Mouse (Mus musculus) CH12.LX (cell line): ENCODE measurements around the gene Scaf4. TPM values are rescaled to one million over a fixed set of nuclear protein-coding genes. Genes with fewer than 3 reads are reported as not detected.

Source experiments
- DNase-seq: peaks from one replicate; pipeline ENCODE4 v3.0.0-alpha.2; 2013; ENCODE audit errors: extremely low read depth
- H3K27ac ChIP-seq: 2 replicates; pipeline ENCODE4 v1.5.1; 2012; ENCODE audit warnings: low read depth, mild to moderate bottlenecking, control low read depth, moderate library complexity; ENCODE audit not compliant: insufficient read depth
- H3K27me3 ChIP-seq: replicated peaks from 2 replicates; pipeline ENCODE3; 2012; ENCODE audit warnings: inconsistent platforms
- H3K36me3 ChIP-seq, 2 experiments: replicated peaks in 1 of 2; 2 replicates each; pipeline versions ENCODE3 to v1.6.1; 2012; ENCODE audit warnings: inconsistent platforms in 1 of 2, low read length in 1 of 2, mild to moderate bottlenecking in 1 of 2, mixed read lengths in 1 of 2, moderate library complexity in 1 of 2; ENCODE audit not compliant: control insufficient read depth in 1 of 2, insufficient read depth in 1 of 2
- H3K4me1 ChIP-seq, 2 experiments: 2 replicates each; pipeline ENCODE4 v1.6.1; 2012; ENCODE audit warnings: inconsistent platforms in 1 of 2, moderate library complexity in 1 of 2; ENCODE audit not compliant: insufficient read depth in 2 of 2, control insufficient read depth in 1 of 2
- H3K4me2 ChIP-seq: 2 replicates; pipeline ENCODE4 v1.6.1; 2012; ENCODE audit warnings: low read depth, mild to moderate bottlenecking, control low read depth; ENCODE audit not compliant: poor library complexity, insufficient read depth, severe bottlenecking
- H3K4me3 ChIP-seq, 3 experiments: fragments of 150-350 bp in 1 of 3; sonication (generic) in 1 of 3; replicated peaks in 1 of 3; 2 replicates each; pipeline versions ENCODE3 to v1.5.1; 2011 to 2012; ENCODE audit warnings: low read depth in 2 of 3, low read length in 2 of 3, mild to moderate bottlenecking in 2 of 3, moderate library complexity in 2 of 3, control low read depth in 1 of 3, improper control_type of control experiment in 1 of 3, inconsistent platforms in 1 of 3, mixed read lengths in 1 of 3; ENCODE audit not compliant: poor library complexity in 1 of 3
- H3K79me2 ChIP-seq: replicated peaks from 2 replicates; pipeline ENCODE4 v1.6.1; 2012; ENCODE audit warnings: mild to moderate bottlenecking, moderate library complexity; ENCODE audit not compliant: control insufficient read depth, poor library complexity, insufficient read depth, severe bottlenecking; ENCODE audit errors: extremely low read depth
- H3K9ac ChIP-seq: 2 replicates; pipeline ENCODE4 v1.6.1; 2012; ENCODE audit warnings: low read depth, mild to moderate bottlenecking, control low read depth, moderate library complexity; ENCODE audit not compliant: insufficient read depth
- H3K9me3 ChIP-seq: replicated peaks from 2 replicates; pipeline ENCODE3; 2012; ENCODE audit warnings: low read length, inconsistent platforms, mixed read lengths
- CHD1 ChIP-seq: IDR thresholded peaks from 2 replicates; pipeline ENCODE4 v1.6.1; 2012; ENCODE audit warnings: low read depth, low read length, improper control_type of control experiment, inconsistent platforms
- E2F4 ChIP-seq: IDR thresholded peaks from 2 replicates; pipeline ENCODE4 v1.6.1; 2011; ENCODE audit warnings: low read depth, low read length, improper control_type of control experiment; ENCODE audit not compliant: insufficient replicate concordance
- ELF1 ChIP-seq: IDR thresholded peaks from 2 replicates; pipeline ENCODE4 v1.6.1; 2014; ENCODE audit warnings: low read depth, mild to moderate bottlenecking, inconsistent platforms, low read length, improper control_type of control experiment
- EP300 ChIP-seq: IDR thresholded peaks from 2 replicates; pipeline ENCODE4 v1.6.1; 2011; ENCODE audit warnings: low read length, improper control_type of control experiment
- ETS1 ChIP-seq: conservative IDR thresholded peaks from 2 replicates; pipeline ENCODE4 v1.6.1; 2012; ENCODE audit warnings: low read depth, mild to moderate bottlenecking, inconsistent platforms, low read length, improper control_type of control experiment, moderate library complexity
- HCFC1 ChIP-seq: IDR thresholded peaks from 2 replicates; pipeline ENCODE4 v1.6.1; 2012; ENCODE audit warnings: low read depth, mild to moderate bottlenecking, inconsistent platforms, low read length, improper control_type of control experiment
- JUND ChIP-seq: conservative IDR thresholded peaks from 2 replicates; pipeline ENCODE4 v1.6.1; 2011; ENCODE audit warnings: low read depth, low read length, improper control_type of control experiment
- KAT2A ChIP-seq: IDR thresholded peaks from 2 replicates; pipeline ENCODE4 v1.6.1; 2012; ENCODE audit warnings: low read length, improper control_type of control experiment, inconsistent platforms; ENCODE audit not compliant: insufficient replicate concordance
- MAFK ChIP-seq: IDR thresholded peaks from 2 replicates; pipeline ENCODE4 v1.6.1; 2011; ENCODE audit warnings: low read length, improper control_type of control experiment; ENCODE audit not compliant: insufficient replicate concordance
- MAX ChIP-seq: IDR thresholded peaks from 2 replicates; pipeline ENCODE4 v1.6.1; 2011; ENCODE audit warnings: low read length, improper control_type of control experiment
- MAZ ChIP-seq: IDR thresholded peaks from 2 replicates; pipeline ENCODE4 v1.6.1; 2012; ENCODE audit warnings: low read depth, mild to moderate bottlenecking, inconsistent platforms, low read length, improper control_type of control experiment, moderate library complexity
- MXI1 ChIP-seq: IDR thresholded peaks from 2 replicates; pipeline ENCODE4 v1.6.1; 2011; ENCODE audit warnings: mild to moderate bottlenecking, low read depth, low read length, improper control_type of control experiment
- NELFE ChIP-seq: IDR thresholded peaks from 2 replicates; pipeline ENCODE4 v1.6.1; 2011; ENCODE audit warnings: low read depth, low read length, improper control_type of control experiment
- POLR2A ChIP-seq: IDR thresholded peaks from 2 replicates; pipeline ENCODE4 v1.6.1; 2011; ENCODE audit warnings: low read depth, mild to moderate bottlenecking, improper control_type of control experiment, low read length
- POLR2AphosphoS2 ChIP-seq: IDR thresholded peaks from 2 replicates; pipeline ENCODE4 v1.6.1; 2011; ENCODE audit warnings: low read depth, low read length, improper control_type of control experiment
- SMC3 ChIP-seq: IDR thresholded peaks from 2 replicates; pipeline ENCODE4 v1.6.1; 2011; ENCODE audit warnings: low read depth, low read length, improper control_type of control experiment
- TCF12 ChIP-seq: IDR thresholded peaks from 2 replicates; pipeline ENCODE4 v1.6.1; 2014; ENCODE audit warnings: low read depth, mild to moderate bottlenecking, inconsistent platforms, low read length, improper control_type of control experiment
- UBTF ChIP-seq: IDR thresholded peaks from 2 replicates; pipeline ENCODE4 v1.6.1; 2012; ENCODE audit warnings: low read depth, mild to moderate bottlenecking, inconsistent platforms, low read length, improper control_type of control experiment, moderate library complexity
- dilution Hi-C: fragments of 300-500 bp; cut with MboI; formaldehyde crosslinking; loops from 2 replicates; pipeline ENCODE4 v1.14.3; 2020; ENCODE audit warnings: low sequenced_read_pairs; ENCODE audit not compliant: extremely low pct_unique_long_range_greater_than_20kb, extremely low pct_ligation_motif_present
- in situ Hi-C: fragments of 300-500 bp; cut with MboI; formaldehyde crosslinking; loops from 3 replicates; pipeline ENCODE4 v1.14.3; 2019; ENCODE audit warnings: low sequenced_read_pairs, low pct_ligation_motif_present, low pct_unique_long_range_greater_than_20kb, mixed read lengths
- polyA plus RNA-seq: library from polyadenylated mRNA; unstranded; fragments of >175 nt; gene quantifications from 2 replicates; pipeline ENCODE4 v1.2.1, GENCODE M21; 2012; ENCODE audit warnings: low read depth; ENCODE audit not compliant: insufficient read length
- total RNA-seq, 2 experiments: library from RNA; depleted of rRNA; stranded (reverse); fragments of 300-350 nt in 1 of 2; fragments of >200 nt in 1 of 2; gene quantifications; 2 replicates each; pipeline ENCODE4 v1.2.3; 2012 to 2014

Gene Scaf4
- total and polyA plus RNA-seq, 3 experiments: 6.0 to 60.4 (median 17.5) TPM

DNA sequence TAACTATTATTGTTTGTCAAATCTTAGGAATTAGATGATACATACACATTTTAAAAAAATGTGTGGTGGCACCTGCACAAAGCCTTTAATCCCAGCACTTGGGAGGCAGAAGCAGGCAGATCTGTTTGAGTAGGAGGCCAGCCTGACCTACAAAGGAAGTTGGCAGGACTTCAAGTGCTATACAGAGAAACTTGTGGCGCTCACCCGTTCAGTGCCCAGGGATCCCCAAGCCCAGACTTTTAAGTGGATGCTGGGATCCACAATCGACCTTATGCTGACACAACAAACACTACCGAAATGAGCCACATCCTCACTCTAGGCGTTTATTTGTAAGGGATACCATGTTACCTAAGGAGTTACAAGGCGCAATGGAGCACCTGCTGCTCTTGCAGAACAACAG is 8.8 kb downstream of the Scaf4 start:
- no peak for TF ChIP-seq EP300
- no peak for TF ChIP-seq MAFK
- TF ChIP-seq MXI1: no peak
- TF ChIP-seq UBTF: no peak
- TF ChIP-seq ETS1: no peak
- no peak for TF ChIP-seq ELF1
- no peak for TF ChIP-seq E2F4
- no peak for TF ChIP-seq TCF12
- TF ChIP-seq POLR2AphosphoS2: no peak
- no peak for TF ChIP-seq MAX
- TF ChIP-seq CHD1: no peak
- TF ChIP-seq KAT2A: no peak
- no peak for TF ChIP-seq POLR2A
- no peak for TF ChIP-seq NELFE
- in situ Hi-C loops: no loop called here
- peaks cover 0 to 27% of the 10 kb centered on the region in 2 experiments for H3K36me3 ChIP-seq
- H3K27me3 ChIP-seq: no peaks in the 10 kb centered on the region
- no peak overlapping the region for H3K9ac ChIP-seq
- dilution Hi-C loops: no loop called here
- peaks cover 78% of the 10 kb centered on the region for H3K79me2 ChIP-seq
- H3K4me2 ChIP-seq: no peak overlapping the region
- H3K4me1 ChIP-seq: peaks cover 5 to 54% of the 10 kb centered on the region in 2 experiments
- DNase-seq: no peak
- H3K27ac ChIP-seq: no peak overlapping the region
- H3K9me3 ChIP-seq: no peaks in the 10 kb centered on the region
- no peak overlapping the region for H3K4me3 ChIP-seq

DNA sequence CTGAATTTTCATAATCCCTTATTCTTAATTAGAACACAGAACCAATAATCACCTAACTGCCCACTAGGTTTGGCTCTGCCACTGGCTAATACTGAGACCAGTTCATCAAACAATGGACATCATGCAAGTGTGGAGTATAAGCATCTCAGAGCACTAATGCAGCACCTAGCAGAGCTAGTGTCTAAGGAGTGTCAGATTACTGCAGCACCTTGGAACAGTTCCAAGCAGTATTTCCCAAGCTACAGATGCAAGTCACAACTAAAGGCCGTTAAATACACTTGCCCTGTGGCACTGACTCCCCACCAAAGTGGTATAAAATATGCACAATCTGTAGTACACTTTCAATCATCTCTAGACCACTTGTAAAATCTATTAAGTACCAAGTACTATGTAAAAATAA is 17.7 kb downstream of the Scaf4 start:
- no peak overlapping the region for H3K4me3 ChIP-seq
- H3K4me2 ChIP-seq: no peak overlapping the region
- H3K36me3 ChIP-seq: peaks cover 5 to 49% of the 10 kb centered on the region in 2 experiments
- in situ Hi-C loops: no loop called here
- no peaks in the 10 kb centered on the region for H3K27me3 ChIP-seq
- TF ChIP-seq JUND: no peak
- no peak for TF ChIP-seq HCFC1
- TF ChIP-seq MAZ: no peak
- TF ChIP-seq SMC3: no peak
- no peak for TF ChIP-seq ELF1
- no peak for TF ChIP-seq MAFK
- TF ChIP-seq ETS1: no peak
- TF ChIP-seq POLR2AphosphoS2: no peak
- TF ChIP-seq, all 38 proteins: peak for 0
- H3K4me1 ChIP-seq: peaks cover 0 to 21% of the 10 kb centered on the region in 2 experiments; a peak in 2 of 4 replicates
- H3K79me2 ChIP-seq: peaks cover 52% of the 10 kb centered on the region
- dilution Hi-C loops: no loop called here
- no peaks in the 10 kb centered on the region for H3K9me3 ChIP-seq
- H3K9ac ChIP-seq: no peak overlapping the region
- no peak for DNase-seq
- no peak overlapping the region for H3K27ac ChIP-seq
